Mouse (Mus musculus) kidney, embryonic 15.5 days (tissue): ENCODE data around the gene Stk19. TPM values are rescaled to one million over a fixed set of nuclear protein-coding genes. Genes with fewer than 3 reads are reported as not detected.

Source experiments
- ATAC-seq: fragments of 200-750 bp; cut with Nextera tagmentation; replicated peaks from 2 replicates; pipeline ENCODE4 v1.8.0; 2017; ENCODE audit warnings: moderate TSS enrichment; ENCODE audit not compliant: low FRiP score
- H3K27ac ChIP-seq: fragments of 300-500 bp; sonication (generic); 2 replicates; pipeline ENCODE4 v1.5.1; 2015; ENCODE audit warnings: mild to moderate bottlenecking, inconsistent platforms
- H3K27me3 ChIP-seq: fragments of 300-500 bp; sonication (generic); 2 replicates; pipeline ENCODE4 v1.6.1; 2015; ENCODE audit warnings: inconsistent platforms
- H3K36me3 ChIP-seq: fragments of 300-500 bp; sonication (generic); 2 replicates; pipeline ENCODE4 v1.6.1; 2015; ENCODE audit warnings: inconsistent platforms
- H3K4me1 ChIP-seq: fragments of 300-500 bp; sonication (generic); 2 replicates; pipeline ENCODE4 v1.6.1; 2015; ENCODE audit warnings: inconsistent platforms
- H3K4me2 ChIP-seq: fragments of 300-500 bp; sonication (generic); 2 replicates; pipeline ENCODE4 v1.6.1; 2015; ENCODE audit warnings: moderate library complexity, mild to moderate bottlenecking, inconsistent platforms
- H3K4me3 ChIP-seq: fragments of 300-500 bp; sonication (generic); replicated peaks from 2 replicates; pipeline ENCODE4 v1.5.1; 2015; ENCODE audit warnings: mild to moderate bottlenecking, inconsistent platforms
- H3K9ac ChIP-seq: fragments of 300-500 bp; sonication (generic); 2 replicates; pipeline ENCODE4 v1.6.1; 2015; ENCODE audit warnings: mild to moderate bottlenecking, inconsistent platforms
- H3K9me3 ChIP-seq: fragments of 300-500 bp; sonication (generic); replicated peaks from 2 replicates; pipeline ENCODE4 v1.6.1; 2016; ENCODE audit warnings: inconsistent platforms
- WGBS: fragments of 180-500 bp; shearing (Covaris S2); methylation state at CpG from one replicate; pipeline ENCODE4 v1.1.7; 2015; ENCODE audit warnings: mixed read lengths; 5-methylcytosine and 5-hydroxymethylcytosine counted together
- polyA plus RNA-seq: library from polyadenylated mRNA; unstranded; fragments of >200 nt; fragmentation: Nextera tagmentation; extraction: Ambion mirVana; gene quantifications from 2 replicates; pipeline ENCODE4 v1.2.1, GENCODE M21; 2015

Stk19 gene
- polyA plus RNA-seq = 29.4 and 29.6 TPM in 2 replicates

- peak; percentile 94 for ATAC-seq
- H3K4me1 ChIP-seq = peaks cover 25% of the 10 kb centered on the region
- H3K27ac ChIP-seq = peak within 1 kb of the TSS; percentile 63
- H3K36me3 ChIP-seq = peaks cover 55% of the 10 kb centered on the region
- no peaks in the 10 kb centered on the region for H3K9me3 ChIP-seq
- peak within 1 kb of the TSS; percentile 74 for H3K4me3 ChIP-seq
- no peaks in the 10 kb centered on the region for H3K27me3 ChIP-seq
- H3K4me2 ChIP-seq = peak within 1 kb of the TSS; percentile 99
- H3K9ac ChIP-seq = peak within 1 kb of the TSS; percentile 72
- under 1% methylated on average over 40 of the region's 40 CpGs for whole genome bisulfite sequencing
Observed at GRCm38 (mm10) chr17:34836856-34837221, at the start of gene Stk19, which contains the start of gene Dxo. Gene Stk19 (minus strand): TSS chr17:34836945. Gene Dxo (plus strand): TSS chr17:34837019.

- WGBS = 72% methylated on average over 3 of the region's 3 CpGs
- Histone ChIP-seq H3K27me3 (peaks cover 8% of the 10 kb centered on the region; the same call in 1 of the 2 replicates), H3K9me3 (no peaks in the 10 kb centered on the region), H3K9ac (no peak overlapping the region), H3K36me3 (no peaks in the 10 kb centered on the region), H3K4me3 (no peak overlapping the region), H3K27ac (no peak overlapping the region), H3K4me2 (no peak overlapping the region), H3K4me1 (0 out of 2 replicates have a peak, but pooled peaks cover 5% of the 10 kb centered on the region)
- ATAC-seq = no peak
Observed at GRCm38 (mm10) chr17:34885615-34886014, 48.9 kb upstream of the Stk19 start.

- 90% methylated on average over 6 of the region's 6 CpGs for WGBS
- Histone ChIP-seq H3K9ac (no peak overlapping the region), H3K27me3 (peaks cover 8% of the 10 kb centered on the region; the same call in 1 of the 2 replicates), H3K36me3 (no peaks in the 10 kb centered on the region), H3K4me1 (0 out of 2 replicates have a peak, but pooled peaks cover 5% of the 10 kb centered on the region), H3K27ac (no peak overlapping the region), H3K4me3 (no peak overlapping the region), H3K9me3 (no peaks in the 10 kb centered on the region), H3K4me2 (no peak overlapping the region)
- ATAC-seq = no peak
Observed at GRCm38 (mm10) chr17:34884704-34885103, 48.0 kb upstream of the Stk19 start.

- Histone ChIP-seq H3K36me3 (no peaks in the 10 kb centered on the region), H3K27ac (no peak overlapping the region), H3K9me3 (no peaks in the 10 kb centered on the region), H3K4me2 (no peak overlapping the region), H3K4me1 (0 out of 2 replicates have a peak, but pooled peaks cover 11% of the 10 kb centered on the region), H3K9ac (no peak overlapping the region), H3K27me3 (peaks cover 8% of the 10 kb centered on the region; the same call in 1 of the 2 replicates), H3K4me3 (no peak overlapping the region)
- ATAC-seq = no peak
- 73% methylated on average over 3 of the region's 3 CpGs for WGBS
Observed at GRCm38 (mm10) chr17:34883332-34883731, 46.6 kb upstream of the Stk19 start.

GRCm38 (mm10) chr17:34881683-34882310 is 45.1 kb upstream of the Stk19 start, which contains the start of gene Gm20547:
Gene Gm20547 (minus strand): TSS chr17:34882042.
- Histone ChIP-seq H3K4me1 (0 out of 2 replicates have a peak, but pooled peaks cover 11% of the 10 kb centered on the region), H3K9me3 (no peaks in the 10 kb centered on the region), H3K27me3 (peaks cover 8% of the 10 kb centered on the region; the same call in 1 of the 2 replicates), H3K4me3 (peak within 1 kb of the TSS; percentile 7), H3K27ac (no peak within 1 kb of the TSS), H3K4me2 (peak within 1 kb of the TSS; percentile 42), H3K36me3 (no peaks in the 10 kb centered on the region), H3K9ac (0 out of 2 replicates have a peak within 1 kb of the TSS, but pooled peaks have one; percentile 26)
- ATAC-seq = no peak
- 10% methylated on average over 15 of the region's 15 CpGs for WGBS

- no peak for ATAC-seq
- no peaks in the 10 kb centered on the region for H3K36me3 ChIP-seq
- no peak overlapping the region for H3K27ac ChIP-seq
- no peak overlapping the region; the same call in 1 of the 2 replicates for H3K4me2 ChIP-seq
- peaks cover 8% of the 10 kb centered on the region; the same call in 1 of the 2 replicates for H3K27me3 ChIP-seq
- no peak overlapping the region for H3K4me3 ChIP-seq
- H3K4me1 ChIP-seq = 0 out of 2 replicates have a peak, but pooled peaks cover 11% of the 10 kb centered on the region
- H3K9ac ChIP-seq = no peak overlapping the region
- H3K9me3 ChIP-seq = no peaks in the 10 kb centered on the region
Observed at GRCm38 (mm10) chr17:34881166-34881565, 44.4 kb upstream of the Stk19 start.

- WGBS = 54% methylated on average over 11 of the region's 11 CpGs
- Histone ChIP-seq H3K4me3 (no peak within 1 kb of the TSS; the same call in 1 of the 2 replicates), H3K36me3 (no peaks in the 10 kb centered on the region), H3K27ac (no peak within 1 kb of the TSS), H3K9me3 (no peaks in the 10 kb centered on the region), H3K4me1 (0 out of 2 replicates have a peak, but pooled peaks cover 11% of the 10 kb centered on the region), H3K9ac (no peak within 1 kb of the TSS), H3K27me3 (peaks cover 8% of the 10 kb centered on the region; the same call in 1 of the 2 replicates), H3K4me2 (no peak within 1 kb of the TSS)
- no peak for ATAC-seq
Observed at GRCm38 (mm10) chr17:34879336-34879879, 42.7 kb upstream of the Stk19 start, which contains the start of gene Zbtb12. Gene Zbtb12 (plus strand): TSS chr17:34879483.

- Histone ChIP-seq H3K4me1 (0 out of 2 replicates have a peak, but pooled peaks cover 2% of the 10 kb centered on the region), H3K9ac (no peak overlapping the region), H3K4me2 (no peak overlapping the region), H3K36me3 (no peaks in the 10 kb centered on the region), H3K4me3 (no peak overlapping the region), H3K27me3 (no peaks in the 10 kb centered on the region), H3K9me3 (no peaks in the 10 kb centered on the region), H3K27ac (no peak overlapping the region)
- no peak for ATAC-seq
- WGBS = 86% methylated on average over 6 of the region's 6 CpGs
Observed at GRCm38 (mm10) chr17:34874321-34874720, 37.6 kb upstream of the Stk19 start.

- WGBS = 46% methylated on average over 7 of the region's 7 CpGs
- Histone ChIP-seq H3K36me3 (no peaks in the 10 kb centered on the region), H3K27ac (no peak overlapping the region), H3K9ac (no peak overlapping the region), H3K27me3 (no peaks in the 10 kb centered on the region), H3K4me1 (peaks cover 10% of the 10 kb centered on the region), H3K9me3 (no peaks in the 10 kb centered on the region), H3K4me2 (no peak overlapping the region), H3K4me3 (no peak overlapping the region)
- ATAC-seq = no peak
Observed at GRCm38 (mm10) chr17:34865981-34866380, 29.2 kb upstream of the Stk19 start.

GRCm38 (mm10) chr17:34862416-34863081 is 25.8 kb upstream of the Stk19 start, which contains the start of gene Cfb:
Gene Cfb (minus strand): TSS chr17:34862518.
- no peak for ATAC-seq
- 36% methylated on average over 8 of the region's 8 CpGs for WGBS
- no peak within 1 kb of the TSS for H3K9ac ChIP-seq
- H3K4me3 ChIP-seq = no peak within 1 kb of the TSS
- H3K9me3 ChIP-seq = no peaks in the 10 kb centered on the region
- no peaks in the 10 kb centered on the region for H3K36me3 ChIP-seq
- H3K4me1 ChIP-seq = peaks cover 10% of the 10 kb centered on the region
- no peaks in the 10 kb centered on the region for H3K27me3 ChIP-seq
- peak within 1 kb of the TSS; percentile 37; the same call in 1 of the 2 replicates for H3K27ac ChIP-seq
- 0 out of 2 replicates have a peak within 1 kb of the TSS, but pooled peaks have one; percentile 4 for H3K4me2 ChIP-seq

- Histone ChIP-seq H3K4me2 (0 out of 2 replicates have a peak overlapping the region, but pooled peaks have one; percentile 4), H3K36me3 (peaks cover 3% of the 10 kb centered on the region), H3K4me1 (peaks cover 10% of the 10 kb centered on the region), H3K4me3 (no peak overlapping the region), H3K9me3 (no peaks in the 10 kb centered on the region), H3K27me3 (no peaks in the 10 kb centered on the region), H3K27ac (peak overlapping the region; percentile 5; the same call in 1 of the 2 replicates), H3K9ac (no peak overlapping the region)
- ATAC-seq = no peak
- WGBS = 59% methylated on average over 13 of the region's 13 CpGs
Observed at GRCm38 (mm10) chr17:34861704-34862415, 25.1 kb upstream of the Stk19 start.
